In the genomic region with DNA sequence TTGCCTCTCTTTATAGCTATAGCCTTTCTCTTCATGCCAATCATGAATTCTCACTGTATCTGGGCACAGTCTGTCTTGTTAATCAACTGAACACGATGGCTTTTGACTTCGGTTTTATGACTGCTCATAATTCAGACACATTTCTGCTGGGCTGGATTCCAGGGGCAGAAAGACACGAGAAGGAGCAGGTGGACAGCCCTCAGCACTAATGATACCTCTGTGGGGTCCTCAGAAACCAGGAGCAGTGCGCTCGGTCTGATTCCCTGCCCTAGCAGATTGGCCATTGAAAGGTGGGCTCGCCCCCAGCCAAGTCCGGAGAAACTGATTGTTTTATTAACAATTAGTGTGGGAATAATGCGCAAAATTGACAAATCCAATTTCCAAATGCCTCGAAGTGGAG, we compare ENCODE assay signal across 15 mouse cellular contexts.
A peak's percentile ranks its signal among the peaks of the same experiment; 100 is the strongest.
DNase-seq lines count a peak whose midpoint lies in the region; ATAC-seq and TF ChIP-seq lines count a peak whose summit lies in the region.
"Had no signal": no experiment of that assay in that cellular context is flagged by ENCODE, and none has a peak within 500 bp of the region (broad histone marks: within the 10 kb centered on the region; RNA-seq: fewer than 3 reads in every experiment).

No protein-coding gene starts in this region.

- H3K4me1 ChIP-seq in hindbrain, postnatal 0 days (ENCODE audit: insufficient read depth, low read length) = no peaks in the 10 kb centered on the region
- H3K4me1 ChIP-seq in hindbrain, embryonic 14.5 days (replicated peaks; ENCODE audit: control insufficient read depth, insufficient read depth, low read length) = 0 out of 2 replicates have a peak, but pooled peaks cover 9% of the 10 kb centered on the region
- H3K4me1 ChIP-seq in neural tube, embryonic 13.5 days (replicated peaks) = no peaks in the 10 kb centered on the region; the same call in 1 of the 2 replicates
- H3K4me1 ChIP-seq: embryonic facial prominence, embryonic 15.5 days had no signal

- TF ChIP-seq CTCF in hindbrain, postnatal 0 days (IDR thresholded peaks at IDR 0.05; ENCODE audit: low read depth) = no peak

- WGBS in hindbrain, postnatal 0 days = 61% methylated on average over 9 of the region's 9 CpGs
- 79% methylated on average over 9 of the region's 9 CpGs for WGBS in hindbrain, embryonic 14.5 days
- WGBS in neural tube, embryonic 13.5 days = 73% methylated on average over 9 of the region's 9 CpGs

- H3K27ac ChIP-seq in hindbrain, postnatal 0 days = no peak overlapping the region
- H3K27ac ChIP-seq in hindbrain, embryonic 14.5 days = no peak overlapping the region
- no peak overlapping the region for H3K27ac ChIP-seq in neural tube, embryonic 13.5 days (replicated peaks)
- H3K27ac ChIP-seq: embryonic facial prominence, embryonic 13.5 days; embryonic facial prominence, embryonic 15.5 days; forebrain, embryonic 10.5 days; forebrain, embryonic 12.5 days had no signal

- DNase-seq in cerebellum, postnatal 14 days = peak; percentile 37 to 50
- no peak for DNase-seq in cerebellum, postnatal 36 days
- DNase-seq in hindbrain, postnatal 0 days (ENCODE audit: low spot score) = peak; percentile 21
- no peak for DNase-seq in hindbrain, embryonic 14.5 days (ENCODE audit: low spot score)
- no peak for DNase-seq in neural tube, embryonic 10.5 days (ENCODE audit: extremely low spot score, low spot score)
- peak; percentile 35 for DNase-seq in testis, postnatal 10 days (ENCODE audit: low spot score)
- DNase-seq in testis, postnatal 14 days (ENCODE audit: low spot score) = no peak
- DNase-seq: cerebellum, adult 11-12 months; cerebellum, adult 9-10 months had no signal

- no peaks in the 10 kb centered on the region for H3K27me3 ChIP-seq in hindbrain, postnatal 0 days (ENCODE audit: insufficient read depth, low read length)
- no peaks in the 10 kb centered on the region for H3K27me3 ChIP-seq in hindbrain, embryonic 14.5 days (ENCODE audit: control insufficient read depth, insufficient read depth, low read length)
- no peaks in the 10 kb centered on the region for H3K27me3 ChIP-seq in neural tube, embryonic 13.5 days
- H3K27me3 ChIP-seq: embryonic facial prominence, embryonic 13.5 days; embryonic facial prominence, embryonic 15.5 days had no signal

- H3K9me3 ChIP-seq in hindbrain, postnatal 0 days (ENCODE audit: low read length) = no peaks in the 10 kb centered on the region
- no peaks in the 10 kb centered on the region; the same call in 1 of the 2 replicates for H3K9me3 ChIP-seq in hindbrain, embryonic 14.5 days (ENCODE audit: control insufficient read depth, low read length)
- no peaks in the 10 kb centered on the region for H3K9me3 ChIP-seq in neural tube, embryonic 13.5 days
- H3K9me3 ChIP-seq: embryonic facial prominence, embryonic 13.5 days; embryonic facial prominence, embryonic 15.5 days; forebrain, embryonic 12.5 days had no signal

- no peak overlapping the region for H3K4me3 ChIP-seq in hindbrain, postnatal 0 days (ENCODE audit: low read length)
- H3K4me3 ChIP-seq in hindbrain, embryonic 14.5 days (replicated peaks; ENCODE audit: low read length) = no peak overlapping the region
- no peak overlapping the region for H3K4me3 ChIP-seq in neural tube, embryonic 13.5 days
- H3K4me3 ChIP-seq: embryonic facial prominence, embryonic 13.5 days; embryonic facial prominence, embryonic 15.5 days; erythroblast, embryonic 14.5 days; forebrain, embryonic 10.5 days; forebrain, embryonic 12.5 days had no signal

- peak; percentile 72; the same call in 1 of the 2 replicates for ATAC-seq in hindbrain, postnatal 0 days
- no peak for ATAC-seq in hindbrain, embryonic 14.5 days (ENCODE audit: low FRiP score)
- 0 out of 2 replicates have a peak, but pooled peaks have one; percentile 19 for ATAC-seq in neural tube, embryonic 13.5 days (ENCODE audit: low read depth)

- no peak overlapping the region for H3K9ac ChIP-seq in hindbrain, postnatal 0 days (replicated peaks; ENCODE audit: low read length)
- H3K9ac ChIP-seq in hindbrain, embryonic 14.5 days = no peak overlapping the region
- no peak overlapping the region for H3K9ac ChIP-seq in neural tube, embryonic 13.5 days
- H3K9ac ChIP-seq: embryonic facial prominence, embryonic 13.5 days; embryonic facial prominence, embryonic 15.5 days; forebrain, embryonic 12.5 days had no signal

- no peak overlapping the region for H3K4me2 ChIP-seq in hindbrain, postnatal 0 days (ENCODE audit: low read depth, low read length)
- no peak overlapping the region for H3K4me2 ChIP-seq in hindbrain, embryonic 14.5 days (replicated peaks)
- no peak overlapping the region for H3K4me2 ChIP-seq in neural tube, embryonic 13.5 days
- H3K4me2 ChIP-seq: embryonic facial prominence, embryonic 13.5 days; embryonic facial prominence, embryonic 15.5 days; forebrain, embryonic 12.5 days had no signal

- no peaks in the 10 kb centered on the region for H3K36me3 ChIP-seq in hindbrain, postnatal 0 days (ENCODE audit: insufficient read depth, low read length)
- H3K36me3 ChIP-seq in hindbrain, embryonic 14.5 days (replicated peaks; ENCODE audit: control insufficient read depth, insufficient read depth) = no peaks in the 10 kb centered on the region
- H3K36me3 ChIP-seq in neural tube, embryonic 13.5 days = no peaks in the 10 kb centered on the region
- H3K36me3 ChIP-seq: embryonic facial prominence, embryonic 13.5 days; embryonic facial prominence, embryonic 15.5 days; forebrain, embryonic 10.5 days; forebrain, embryonic 12.5 days had no signal

Comparison
In these comparisons a context has a peak if more than half of its experiments do, and no peak if none do; other contexts are left out.
1. DNase-seq: peak in cerebellum, postnatal 14 days (2 of 2), hindbrain, postnatal 0 days (single experiment) and testis, postnatal 10 days (single experiment); none in cerebellum, postnatal 36 days (0 of 2), hindbrain, embryonic 14.5 days (single experiment), neural tube, embryonic 10.5 days (single experiment) and testis, postnatal 14 days (single experiment).